Comparison of ENCODE assay signal across 9 mouse cellular contexts in the genomic region with DNA sequence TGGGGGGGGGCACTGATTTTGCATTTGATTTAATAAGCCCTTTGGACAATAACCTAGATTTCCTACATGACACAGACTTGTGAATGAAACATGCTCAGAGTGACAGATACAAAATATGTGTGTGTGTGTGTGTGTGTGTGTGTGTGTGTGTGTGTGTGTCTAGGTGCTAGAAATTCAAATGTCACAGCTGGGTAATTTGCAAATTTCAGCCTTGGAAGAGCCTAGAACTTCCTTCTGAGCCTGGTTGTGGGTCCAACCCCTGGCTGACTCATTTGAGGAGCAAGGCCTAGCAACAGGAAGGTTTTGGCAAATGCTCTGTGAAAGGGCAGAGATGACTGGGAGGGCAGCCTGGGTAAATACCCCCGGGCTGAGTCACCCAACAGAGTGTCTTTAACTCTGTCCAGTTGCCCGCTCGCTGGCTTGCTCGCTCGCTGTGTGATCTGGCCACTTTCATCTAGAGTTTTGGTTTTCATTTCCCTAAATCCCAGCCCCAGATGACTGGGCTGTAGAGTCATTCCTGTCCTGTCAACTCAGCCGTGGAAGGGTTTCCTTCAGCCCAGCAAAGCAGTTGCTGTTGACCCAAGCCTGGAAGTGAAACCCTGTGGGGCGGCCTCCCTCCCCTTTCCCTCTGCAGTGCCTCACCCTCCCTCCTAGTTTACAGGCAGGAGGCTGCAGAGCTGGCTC. TPM values are rescaled to one million over a fixed set of nuclear protein-coding genes. Genes with fewer than 3 reads are reported as not detected.
DNase-seq lines count a peak whose midpoint lies in the region; ATAC-seq and TF ChIP-seq lines count a peak whose summit lies in the region.
"Had no signal": no experiment of that assay in that cellular context is flagged by ENCODE, and none has a peak within 500 bp of the region (broad histone marks: within the 10 kb centered on the region; RNA-seq: fewer than 3 reads in every experiment).

No protein-coding gene starts in this region.

- WGBS in limb, embryonic 14.5 days: 63% methylated on average over 7 of the region's 7 CpGs
- WGBS in stomach, postnatal 0 days: 58% methylated on average over 7 of the region's 7 CpGs
- WGBS in midbrain, embryonic 10.5 days: 82% methylated on average over 7 of the region's 7 CpGs
- 76% methylated on average over 7 of the region's 7 CpGs for WGBS in hindbrain, embryonic 11.5 days

- no peaks in the 10 kb centered on the region for H3K4me1 ChIP-seq in limb, embryonic 14.5 days (ENCODE audit: control insufficient read depth, insufficient read depth, low read length)
- no peaks in the 10 kb centered on the region; the same call in 1 of the 2 replicates for H3K4me1 ChIP-seq in stomach, postnatal 0 days (replicated peaks; ENCODE audit: control insufficient read depth, insufficient read depth)
- H3K4me1 ChIP-seq in midbrain, embryonic 10.5 days: peaks cover 5% of the 10 kb centered on the region
- H3K4me1 ChIP-seq in hindbrain, embryonic 11.5 days (replicated peaks; ENCODE audit: control insufficient read depth, insufficient read depth, low read length): no peaks in the 10 kb centered on the region

- in situ Hi-C loops in Patski (cut with MboI; ENCODE audit: low pct_unique_long_range_greater_than_20kb): loop anchor here (5.0 kb wide), 1 partner anchor 204 kb away; no protein-coding TSS in a partner anchor

- H3K4me2 ChIP-seq in limb, embryonic 14.5 days (replicated peaks; ENCODE audit: low read depth, low read length, severe bottlenecking): no peak overlapping the region
- no peak overlapping the region for H3K4me2 ChIP-seq in stomach, postnatal 0 days (replicated peaks; ENCODE audit: low read depth)
- H3K4me2 ChIP-seq in hindbrain, embryonic 11.5 days (replicated peaks; ENCODE audit: low read depth, low read length): no peak overlapping the region
- H3K4me2 ChIP-seq: limb, embryonic 13.5 days had no signal

- no peak for TF ChIP-seq CTCF in Patski (IDR thresholded peaks at IDR 0.05)
- TF ChIP-seq CTCF in stomach, postnatal 0 days (IDR thresholded peaks at IDR 0.05; ENCODE audit: low read depth): no peak

- H3K9me3 ChIP-seq in limb, embryonic 14.5 days (ENCODE audit: control insufficient read depth, low read length): no peaks in the 10 kb centered on the region
- H3K9me3 ChIP-seq in stomach, postnatal 0 days (ENCODE audit: control insufficient read depth, low read length): no peaks in the 10 kb centered on the region
- peaks cover 3% of the 10 kb centered on the region for H3K9me3 ChIP-seq in midbrain, embryonic 10.5 days (replicated peaks)
- no peaks in the 10 kb centered on the region for H3K9me3 ChIP-seq in hindbrain, embryonic 11.5 days (ENCODE audit: control insufficient read depth, low read length)
- H3K9me3 ChIP-seq: limb, embryonic 13.5 days had no signal

- POLR2A ChIA-PET in Patski (lab: Charles Lee): interaction anchor here (0.7 to 1.3 kb wide), 4 partner anchors 15 to 199 kb away, joined by 3 to 5 read pairs (median 3); a partner anchor contains a TSS

- H3K4me3 ChIP-seq in limb, embryonic 14.5 days (replicated peaks; ENCODE audit: low read length): no peak overlapping the region
- no peak overlapping the region for H3K4me3 ChIP-seq in stomach, postnatal 0 days (ENCODE audit: low read depth, low read length)
- no peak overlapping the region for H3K4me3 ChIP-seq in midbrain, embryonic 10.5 days
- no peak overlapping the region for H3K4me3 ChIP-seq in hindbrain, embryonic 11.5 days (ENCODE audit: low read depth, low read length)
- H3K4me3 ChIP-seq: limb, embryonic 13.5 days had no signal

- H3K27ac ChIP-seq in limb, embryonic 14.5 days (replicated peaks; ENCODE audit: low read depth, low read length): 0 out of 2 replicates have a peak overlapping the region, but pooled peaks have one; percentile 13
- peak overlapping the region; percentile 78 for H3K27ac ChIP-seq in stomach, postnatal 0 days (replicated peaks)
- no peak overlapping the region for H3K27ac ChIP-seq in midbrain, embryonic 10.5 days (replicated peaks)
- H3K27ac ChIP-seq in hindbrain, embryonic 11.5 days (ENCODE audit: low read depth, low read length): no peak overlapping the region
- H3K27ac ChIP-seq: limb, embryonic 13.5 days had no signal

- TF ChIP-seq POLR2A in limb, embryonic 14.5 days (IDR thresholded peaks at IDR 0.05; ENCODE audit: borderline replicate concordance, extremely low read depth, insufficient read depth, insufficient read length): no peak

- no peaks in the 10 kb centered on the region for H3K27me3 ChIP-seq in Patski
- H3K27me3 ChIP-seq in limb, embryonic 14.5 days (ENCODE audit: control insufficient read depth, insufficient read depth, low read length): no peaks in the 10 kb centered on the region
- H3K27me3 ChIP-seq in stomach, postnatal 0 days (ENCODE audit: control insufficient read depth, insufficient read depth, low read length): no peaks in the 10 kb centered on the region
- no peaks in the 10 kb centered on the region for H3K27me3 ChIP-seq in midbrain, embryonic 10.5 days (ENCODE audit: low read depth, poor library complexity, severe bottlenecking)
- H3K27me3 ChIP-seq in hindbrain, embryonic 11.5 days (ENCODE audit: control insufficient read depth, insufficient read depth, low read length): no peaks in the 10 kb centered on the region
- H3K27me3 ChIP-seq: limb, embryonic 13.5 days had no signal

- H3K36me3 ChIP-seq in limb, embryonic 14.5 days (ENCODE audit: control insufficient read depth, insufficient read depth, low read length): no peaks in the 10 kb centered on the region
- H3K36me3 ChIP-seq in stomach, postnatal 0 days (ENCODE audit: control insufficient read depth, insufficient read depth, low read length): no peaks in the 10 kb centered on the region
- H3K36me3 ChIP-seq in midbrain, embryonic 10.5 days: 0 out of 2 replicates have a peak, but pooled peaks cover 2% of the 10 kb centered on the region
- no peaks in the 10 kb centered on the region for H3K36me3 ChIP-seq in hindbrain, embryonic 11.5 days (ENCODE audit: control insufficient read depth, insufficient read depth, low read length)
- H3K36me3 ChIP-seq: limb, embryonic 13.5 days had no signal

- DNase-seq in 3T3-L1 (ENCODE audit: low read depth, low spot score) (peak; percentile 100), Patski (ENCODE audit: low read depth, low spot score) (peak; percentile 99)
- no peak for DNase-seq in limb, embryonic 14.5 days (ENCODE audit: low spot score)
- peak; percentile 65 for DNase-seq in stomach, postnatal 0 days (ENCODE audit: low spot score)
- DNase-seq in midbrain, embryonic 10.5 days (ENCODE audit: low spot score): no peak
- no peak for DNase-seq in thymus, postnatal 0 days (ENCODE audit: low spot score)
- no peak for DNase-seq in hindbrain, embryonic 11.5 days (ENCODE audit: low spot score)

- peak; percentile 97 for ATAC-seq in Patski
- peak; percentile 88 for ATAC-seq in granulocyte monocyte progenitor cell, adult 5-6 weeks (replicated peaks; ENCODE audit: poor library complexity, severe bottlenecking)
- ATAC-seq in limb, embryonic 14.5 days (ENCODE audit: low FRiP score, low read depth): no peak
- peak; percentile 75 for ATAC-seq in stomach, postnatal 0 days (ENCODE audit: low FRiP score, low TSS enrichment)
- no peak for ATAC-seq in hindbrain, embryonic 11.5 days (ENCODE audit: low FRiP score)

- H3K9ac ChIP-seq in limb, embryonic 14.5 days (ENCODE audit: low read depth, low read length, severe bottlenecking): no peak overlapping the region
- H3K9ac ChIP-seq in stomach, postnatal 0 days (ENCODE audit: low read length): no peak overlapping the region
- no peak overlapping the region for H3K9ac ChIP-seq in hindbrain, embryonic 11.5 days (ENCODE audit: low read depth, low read length)
- H3K9ac ChIP-seq: limb, embryonic 13.5 days had no signal

- TF ChIP-seq EP300 in stomach, postnatal 0 days (optimal IDR thresholded peaks at IDR 0.05): no peak

- CTCF ChIA-PET in Patski (lab: Charles Lee): interaction anchor here (0.7 to 3.3 kb wide), 5 partner anchors 12 to 146 kb away, joined by 3 to 10 read pairs (median 4); no protein-coding TSS in a partner anchor

RNA-seq across cellular contexts. Expression of a gene that starts 38.5 kb away (rescaled TPM):
- polyA plus RNA-seq in Patski (2021): 35.2 TPM
- total RNA-seq in granulocyte monocyte progenitor cell, adult 5-6 weeks (2014; fragmentation: Nextera tagmentation): 68.9 and 84.9 TPM in 2 replicates
- 46.1 and 49.3 TPM in 2 replicates for total RNA-seq in granulocyte monocyte progenitor cell, adult 5-6 weeks (2017)
- 7.1 and 7.4 TPM in 2 replicates for polyA plus RNA-seq in limb, embryonic 14.5 days (2012; rRNA removed)
- 14.3 and 15.8 TPM in 2 replicates for polyA plus RNA-seq in limb, embryonic 14.5 days (2014; fragmentation: Nextera tagmentation; extraction: Ambion mirVana)
- 23.1 and 24.2 TPM in 2 replicates for polyA plus RNA-seq in stomach, postnatal 0 days (2015; fragmentation: Nextera tagmentation; extraction: Ambion mirVana)
- 12.0 and 16.8 TPM in 2 replicates for polyA plus RNA-seq in midbrain, embryonic 10.5 days (2016; fragmentation: Nextera tagmentation; extraction: Ambion mirVana)
- 68.1 and 71.1 TPM in 2 replicates for polyA plus RNA-seq in thymus, postnatal 0 days (2015; fragmentation: Nextera tagmentation; extraction: Ambion mirVana)
- polyA plus RNA-seq in hindbrain, embryonic 11.5 days (2014; fragmentation: Nextera tagmentation; extraction: Ambion mirVana): 21.7 and 26.1 TPM in 2 replicates

RNA-seq across cellular contexts. Expression of a gene that starts 42.6 kb away (rescaled TPM):
- 113 TPM for polyA plus RNA-seq in Patski (2021)
- 46.0 and 52.2 TPM in 2 replicates for total RNA-seq in granulocyte monocyte progenitor cell, adult 5-6 weeks (2014; fragmentation: Nextera tagmentation)
- total RNA-seq in granulocyte monocyte progenitor cell, adult 5-6 weeks (2017): 84.9 and 91.7 TPM in 2 replicates
- polyA plus RNA-seq in limb, embryonic 14.5 days (2012; rRNA removed): 74.7 and 91.8 TPM in 2 replicates
- polyA plus RNA-seq in limb, embryonic 14.5 days (2014; fragmentation: Nextera tagmentation; extraction: Ambion mirVana): 43.8 and 46.3 TPM in 2 replicates
- 42.2 and 46.9 TPM in 2 replicates for polyA plus RNA-seq in stomach, postnatal 0 days (2015; fragmentation: Nextera tagmentation; extraction: Ambion mirVana)
- 80.6 and 84.5 TPM in 2 replicates for polyA plus RNA-seq in midbrain, embryonic 10.5 days (2016; fragmentation: Nextera tagmentation; extraction: Ambion mirVana)
- 66.0 and 69.1 TPM in 2 replicates for polyA plus RNA-seq in thymus, postnatal 0 days (2015; fragmentation: Nextera tagmentation; extraction: Ambion mirVana)
- polyA plus RNA-seq in hindbrain, embryonic 11.5 days (2014; fragmentation: Nextera tagmentation; extraction: Ambion mirVana): 48.0 and 54.2 TPM in 2 replicates

Comparison
In these comparisons a context has a peak if more than half of its experiments do, and no peak if none do; other contexts are left out.
1. DNase-seq: peak in 3T3-L1 (single experiment), Patski (single experiment) and stomach, postnatal 0 days (single experiment); none in limb, embryonic 14.5 days (single experiment), midbrain, embryonic 10.5 days (single experiment), thymus, postnatal 0 days (single experiment) and hindbrain, embryonic 11.5 days (single experiment).
2. ATAC-seq: peak in Patski (single experiment), granulocyte monocyte progenitor cell, adult 5-6 weeks (single experiment) and stomach, postnatal 0 days (single experiment); none in limb, embryonic 14.5 days (single experiment) and hindbrain, embryonic 11.5 days (single experiment).
3. H3K27ac ChIP-seq: peak in limb, embryonic 14.5 days (single experiment) and stomach, postnatal 0 days (single experiment); none in midbrain, embryonic 10.5 days (single experiment) and hindbrain, embryonic 11.5 days (single experiment).